Mouse (Mus musculus) testis, postnatal 10 days (tissue): Measurements from ENCODE around the gene Fmnl2.

Source experiments
- DNase-seq: peaks from one replicate; pipeline ENCODE4 v3.0.0; 2021; ENCODE audit warnings: low spot score

The Fmnl2 gene

DNA sequence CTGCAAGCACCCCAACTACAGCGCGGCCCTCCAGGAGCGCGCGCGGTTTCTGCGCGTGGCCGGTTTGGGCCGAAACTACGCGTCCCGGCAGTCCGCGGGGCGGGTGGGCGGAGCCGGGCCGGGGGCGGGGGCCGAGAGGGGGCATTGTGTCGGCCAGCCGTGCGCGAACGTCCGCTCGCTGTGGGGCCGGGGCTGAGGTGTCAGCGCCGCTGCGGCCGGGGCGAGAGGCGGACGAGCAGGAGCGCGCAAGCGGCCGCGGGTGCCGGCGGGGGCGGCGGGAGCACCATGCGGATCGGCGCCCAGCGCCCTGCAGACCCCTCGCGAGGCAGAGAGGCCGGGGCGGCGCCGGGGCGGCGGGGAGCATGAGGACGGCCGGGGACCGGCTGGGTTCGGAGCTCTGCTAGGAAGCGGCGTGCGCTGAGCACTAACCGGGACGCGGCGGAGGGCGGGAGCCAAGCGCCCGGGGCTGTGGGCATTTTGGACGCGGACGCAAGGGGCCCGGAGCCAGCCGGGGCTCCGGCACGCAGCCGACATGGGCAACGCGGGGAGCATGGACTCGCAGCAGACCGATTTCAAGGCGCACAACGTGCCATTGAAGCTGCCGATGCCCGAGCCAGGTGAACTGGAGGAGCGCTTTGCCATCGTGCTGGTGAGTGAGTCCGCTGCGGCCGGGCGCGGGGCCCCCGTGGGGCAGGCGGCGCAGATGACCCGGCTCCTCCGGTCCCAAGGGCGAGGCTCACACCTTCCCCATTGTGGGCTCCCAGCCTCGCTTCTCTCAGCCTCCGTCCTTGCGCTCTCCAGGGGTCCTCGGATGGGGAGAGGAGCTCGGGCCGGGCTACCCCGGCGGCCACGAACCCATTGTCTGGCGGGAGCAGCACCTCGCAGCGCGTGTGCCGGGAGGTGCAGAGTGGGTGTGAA is at the start of gene Fmnl2:
TSS of gene Fmnl2 (plus strand) at position 250 of the 918 bp plus-strand sequence.
- peak; percentile 89 for DNase-seq

DNA sequence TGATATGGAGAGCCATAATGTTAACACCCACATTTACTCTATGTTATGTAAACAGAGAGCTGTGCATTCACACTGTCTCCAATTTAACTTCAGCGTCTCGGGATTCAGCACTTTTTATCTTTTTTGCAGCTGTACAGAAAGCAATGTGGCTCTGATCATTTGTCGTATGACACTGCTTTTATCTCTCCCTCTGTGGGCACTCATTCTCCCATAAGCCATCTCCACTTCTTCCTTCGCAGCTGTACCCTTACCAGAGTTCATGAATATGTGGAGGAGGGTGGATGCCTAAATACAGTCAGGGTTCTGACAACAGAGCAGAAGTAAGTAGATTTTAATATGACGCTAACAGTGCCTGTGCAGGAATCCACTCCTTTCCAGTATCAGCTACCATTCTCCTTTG is 47.7 kb upstream of the Fmnl2 start:
- no peak for DNase-seq

- DNase-seq: no peak
These were observed 46.0 kb upstream of the Fmnl2 start for GRCm38 (mm10) chr2:52811691-52812090.

DNA sequence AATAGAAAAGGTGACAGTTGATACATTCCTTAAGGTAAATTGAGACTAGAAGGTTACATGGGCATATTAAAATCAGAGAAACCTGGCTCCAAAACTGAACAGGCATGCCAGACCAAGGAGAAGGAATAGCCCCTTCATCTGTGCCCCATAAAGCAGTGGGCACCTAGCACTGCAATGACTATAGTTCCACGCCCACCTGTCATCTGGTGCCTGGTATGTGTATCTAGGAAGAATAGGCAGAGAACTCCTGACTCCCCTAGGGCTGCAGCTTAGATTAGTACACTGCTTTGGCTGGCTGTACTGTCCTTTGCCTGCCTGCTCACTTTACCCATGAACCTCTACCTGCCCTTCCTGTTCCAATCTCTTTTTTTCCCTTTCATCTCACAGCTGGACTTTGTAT is 40.3 kb upstream of the Fmnl2 start:
- no peak for DNase-seq

- no peak for DNase-seq
These were observed 38.7 kb upstream of the Fmnl2 start for GRCm38 (mm10) chr2:52818944-52819343.

- DNase-seq: no peak
These were observed 35.4 kb upstream of the Fmnl2 start for GRCm38 (mm10) chr2:52822214-52822613.

- no peak for DNase-seq
These were observed 29.6 kb upstream of the Fmnl2 start for GRCm38 (mm10) chr2:52828077-52828476.

DNA sequence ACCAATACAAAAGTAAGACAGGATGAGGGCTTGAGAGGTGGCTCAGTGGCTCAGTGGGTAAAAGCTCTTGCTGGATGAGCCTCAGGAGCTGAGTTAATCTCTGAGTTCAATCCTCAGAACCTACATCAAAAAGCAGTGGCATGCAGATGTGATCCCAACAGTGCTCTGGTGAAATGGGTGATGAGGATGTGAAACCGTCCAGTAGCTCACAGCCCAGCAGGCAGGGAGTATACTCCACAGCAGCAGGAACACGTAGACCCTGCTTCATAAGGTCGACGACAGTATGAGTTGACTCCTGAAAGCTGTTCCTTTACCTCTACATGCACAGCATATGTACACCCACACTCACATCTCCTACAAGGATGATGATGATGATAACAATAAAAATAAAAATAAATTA is 27.1 kb upstream of the Fmnl2 start:
- no peak for DNase-seq

GRCm38 (mm10) chr2:52831585-52831984 is 26.1 kb upstream of the Fmnl2 start:
- DNase-seq: no peak

GRCm38 (mm10) chr2:52835726-52836125 is 21.9 kb upstream of the Fmnl2 start:
- no peak for DNase-seq

DNA sequence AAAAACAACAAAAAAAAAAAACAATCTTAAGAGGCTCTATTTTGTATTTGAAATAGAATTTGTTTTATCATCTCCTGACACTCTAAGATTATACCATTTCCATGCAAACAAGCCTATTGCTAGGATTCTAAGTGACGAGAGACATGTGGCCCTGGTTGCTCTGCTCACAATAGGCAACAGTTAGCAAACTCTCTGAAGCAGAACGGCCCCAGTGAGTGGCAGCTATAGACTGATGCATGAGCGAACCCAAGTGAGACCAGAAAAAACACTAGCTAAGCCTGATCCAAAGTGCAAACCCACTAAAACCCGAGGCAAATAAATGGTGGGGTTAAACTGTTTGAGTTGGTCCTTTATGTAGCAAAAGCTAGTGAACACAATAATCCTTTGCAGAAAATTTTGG is 18.6 kb upstream of the Fmnl2 start:
- DNase-seq: no peak

GRCm38 (mm10) chr2:52839868-52840267 is 17.8 kb upstream of the Fmnl2 start:
- DNase-seq: no peak

DNA sequence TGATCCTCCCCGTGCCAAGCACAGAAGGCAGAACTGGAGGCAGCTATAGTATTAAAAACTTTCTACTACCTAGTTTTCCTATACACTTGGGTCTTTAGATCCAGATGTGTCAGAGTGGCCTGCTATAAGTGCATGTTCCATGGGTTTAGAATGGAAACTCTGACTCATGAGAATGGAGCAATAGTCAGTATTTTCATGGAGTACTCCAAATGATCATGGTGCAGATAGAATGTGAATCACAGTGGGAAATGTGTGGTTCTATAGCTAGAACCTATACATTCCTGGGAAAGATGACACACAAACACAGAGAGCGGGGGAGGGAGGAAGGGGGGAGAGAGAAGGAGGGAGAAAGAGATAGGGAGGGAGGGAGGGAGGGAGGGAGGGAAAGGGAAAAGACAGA is 13.8 kb upstream of the Fmnl2 start:
- no peak for DNase-seq

- DNase-seq: no peak
These were observed 12.5 kb upstream of the Fmnl2 start for GRCm38 (mm10) chr2:52844936-52845752.

GRCm38 (mm10) chr2:52846506-52846905 is 11.2 kb upstream of the Fmnl2 start:
- DNase-seq: no peak

- no peak for DNase-seq
These were observed 8.6 kb upstream of the Fmnl2 start for GRCm38 (mm10) chr2:52849092-52849491.

GRCm38 (mm10) chr2:52858529-52859465 is 1.1 kb downstream of the Fmnl2 start:
- DNase-seq: peak; percentile 70

DNA sequence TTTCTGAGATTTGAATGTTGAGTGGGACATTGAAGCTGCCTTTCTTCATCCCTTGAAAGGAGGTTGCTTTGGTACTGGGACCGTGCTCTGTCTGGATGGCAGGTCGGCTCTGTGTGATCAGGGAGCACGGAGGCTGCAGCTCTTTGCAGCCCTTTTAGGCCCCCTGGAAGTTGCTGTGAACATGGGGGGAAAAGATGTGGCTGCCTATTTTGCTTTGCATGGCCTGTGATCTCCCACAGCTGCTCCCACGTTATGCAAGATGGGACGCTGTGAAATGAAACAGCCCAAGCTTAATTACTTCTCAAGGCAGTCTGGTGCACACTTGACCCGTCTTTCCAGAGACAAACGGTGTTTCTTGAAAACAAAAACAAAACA is 1.8 kb downstream of the Fmnl2 start:
- no peak for DNase-seq

DNA sequence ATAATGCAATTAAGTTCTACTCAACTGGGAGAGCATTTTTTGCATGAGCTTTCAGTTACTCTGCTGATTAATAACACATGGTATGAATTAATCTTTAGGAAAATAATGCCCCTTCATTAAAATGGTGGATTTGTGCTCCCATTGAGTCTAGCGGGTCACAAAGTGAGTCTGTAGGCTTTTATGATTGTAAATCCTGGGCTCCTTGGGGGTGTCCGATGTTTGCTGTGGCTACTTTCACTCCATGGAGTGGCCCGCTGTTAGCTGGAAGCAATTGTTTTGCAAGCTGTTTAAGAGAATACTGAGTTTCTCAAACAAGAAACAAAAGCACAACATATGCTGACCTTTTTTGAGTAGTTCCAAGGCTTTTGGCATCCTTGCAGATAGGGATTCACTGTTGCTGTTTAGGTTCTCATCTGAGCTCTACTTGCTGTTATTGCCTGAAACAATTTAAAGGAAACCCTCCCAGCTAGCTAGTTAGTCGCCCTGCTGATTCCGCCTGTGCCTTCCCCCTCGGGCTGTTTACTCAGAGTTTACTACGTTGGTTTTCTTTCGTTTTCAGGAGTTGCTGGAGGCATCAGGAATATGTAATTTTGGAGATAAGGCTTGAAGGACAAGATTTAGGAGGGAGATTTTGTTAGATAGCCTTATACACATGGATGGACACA is 2.6 kb downstream of the Fmnl2 start:
- DNase-seq: no peak

GRCm38 (mm10) chr2:52862046-52862759 is 4.5 kb downstream of the Fmnl2 start:
- no peak for DNase-seq

DNA sequence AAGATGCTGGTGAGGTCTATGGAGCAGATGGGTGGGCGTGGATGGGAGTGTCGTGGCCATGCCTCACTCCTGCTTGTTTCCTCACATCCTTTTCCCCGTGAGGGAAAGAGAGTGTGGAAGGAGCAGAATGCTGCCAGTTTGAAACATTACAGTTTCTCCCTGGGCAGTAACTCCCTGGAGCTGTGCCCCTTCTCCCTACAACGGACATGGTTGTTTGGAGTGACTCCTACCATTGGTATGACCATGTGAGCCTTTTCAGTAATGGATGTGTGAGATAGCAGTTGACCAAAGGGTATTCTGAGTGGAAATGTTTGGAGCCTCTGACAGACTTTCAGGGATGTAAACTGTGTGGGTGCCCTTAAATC is 5.1 kb downstream of the Fmnl2 start:
- DNase-seq: no peak
